Mouse (Mus musculus): ENCODE measurements at regions not wholly inside any gene's neighbourhood (a gene's known extent, or its start where the extent isn't known, plus 50 kb on each side); places are given as distances from the start of the nearest gene placed in this dataset.

DNA sequence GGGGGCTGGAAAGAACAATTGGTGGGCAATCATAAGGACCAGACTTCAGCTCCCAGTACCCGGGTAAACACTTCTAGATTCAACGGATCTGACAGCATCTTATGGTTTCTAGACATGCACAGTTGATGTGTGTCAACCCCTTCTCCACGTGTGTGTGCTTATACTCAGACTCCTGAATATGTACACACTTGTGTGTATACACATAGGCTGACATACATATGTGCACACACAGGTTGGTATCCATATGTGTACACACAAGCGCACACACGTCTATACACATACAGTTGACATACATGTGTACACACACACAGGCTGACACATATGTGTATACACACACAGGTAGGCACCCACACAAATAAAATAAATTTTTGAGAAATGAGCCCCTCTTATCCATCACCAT, 122.7 kb upstream of the Max start:
- peaks cover 2% of the 10 kb centered on the region; the same call in 1 of the 2 replicates for H3K4me1 ChIP-seq (ENCODE audit: control insufficient read depth, insufficient read depth, low read length)
- H3K27ac ChIP-seq (ENCODE audit: insufficient read depth, low read length), result peak overlapping the region; percentile 10; the same call in 1 of the 2 replicates
- no peak overlapping the region for H3K4me3 ChIP-seq (ENCODE audit: insufficient read depth, low read length)
- TF ChIP-seq CTCF (IDR thresholded peaks at IDR 0.05; ENCODE audit: borderline replicate concordance, insufficient read depth, low read length) (no peak), POLR2A (IDR thresholded peaks at IDR 0.05; ENCODE audit: low read depth, low read length) (no peak)

GRCm38 (mm10) chr12:77084343-77084742, 122.3 kb upstream of the Max start:
- Histone ChIP-seq H3K4me1 (ENCODE audit: control insufficient read depth, insufficient read depth, low read length) (peaks cover 4% of the 10 kb centered on the region; the same call in 1 of the 2 replicates), H3K4me3 (ENCODE audit: insufficient read depth, low read length) (no peak overlapping the region), H3K27ac (ENCODE audit: insufficient read depth, low read length) (no peak overlapping the region)
- TF ChIP-seq POLR2A (IDR thresholded peaks at IDR 0.05; ENCODE audit: low read depth, low read length), result no peak
- no peak for TF ChIP-seq CTCF (IDR thresholded peaks at IDR 0.05; ENCODE audit: borderline replicate concordance, insufficient read depth, low read length)

GRCm38 (mm10) chr12:77083760-77084159, 121.8 kb upstream of the Max start:
- H3K4me1 ChIP-seq (ENCODE audit: control insufficient read depth, insufficient read depth, low read length), result peaks cover 4% of the 10 kb centered on the region; the same call in 1 of the 2 replicates
- no peak overlapping the region for H3K4me3 ChIP-seq (ENCODE audit: insufficient read depth, low read length)
- no peak overlapping the region for H3K27ac ChIP-seq (ENCODE audit: insufficient read depth, low read length)
- no peak for TF ChIP-seq CTCF (IDR thresholded peaks at IDR 0.05; ENCODE audit: borderline replicate concordance, insufficient read depth, low read length)
- TF ChIP-seq POLR2A (IDR thresholded peaks at IDR 0.05; ENCODE audit: low read depth, low read length), result no peak

GRCm38 (mm10) chr12:77081774-77082173, 119.8 kb upstream of the Max start:
- Histone ChIP-seq H3K4me3 (ENCODE audit: insufficient read depth, low read length) (no peak overlapping the region), H3K4me1 (ENCODE audit: control insufficient read depth, insufficient read depth, low read length) (peaks cover 4% of the 10 kb centered on the region; the same call in 1 of the 2 replicates), H3K27ac (ENCODE audit: insufficient read depth, low read length) (no peak overlapping the region)
- TF ChIP-seq CTCF (IDR thresholded peaks at IDR 0.05; ENCODE audit: borderline replicate concordance, insufficient read depth, low read length) (no peak), POLR2A (IDR thresholded peaks at IDR 0.05; ENCODE audit: low read depth, low read length) (no peak)

GRCm38 (mm10) chr12:77079481-77079880, 117.5 kb upstream of the Max start:
- no peak for TF ChIP-seq POLR2A (IDR thresholded peaks at IDR 0.05; ENCODE audit: low read depth, low read length)
- TF ChIP-seq CTCF (IDR thresholded peaks at IDR 0.05; ENCODE audit: borderline replicate concordance, insufficient read depth, low read length), result no peak

GRCm38 (mm10) chr12:77076678-77077077, 114.7 kb upstream of the Max start:
- peaks cover 4% of the 10 kb centered on the region; the same call in 1 of the 2 replicates for H3K4me1 ChIP-seq (ENCODE audit: control insufficient read depth, insufficient read depth, low read length)
- no peak overlapping the region for H3K27ac ChIP-seq (ENCODE audit: insufficient read depth, low read length)
- H3K4me3 ChIP-seq (ENCODE audit: insufficient read depth, low read length), result no peak overlapping the region
- TF ChIP-seq CTCF (IDR thresholded peaks at IDR 0.05; ENCODE audit: borderline replicate concordance, insufficient read depth, low read length) (no peak), POLR2A (IDR thresholded peaks at IDR 0.05; ENCODE audit: low read depth, low read length) (no peak)

More at GRCm38 (mm10) chr12:77079481-77079880, 117.5 kb upstream of the Max start:
- Histone ChIP-seq H3K4me3 (ENCODE audit: insufficient read depth, low read length) (no peak overlapping the region), H3K4me1 (ENCODE audit: control insufficient read depth, insufficient read depth, low read length) (peaks cover 4% of the 10 kb centered on the region; the same call in 1 of the 2 replicates), H3K27ac (ENCODE audit: insufficient read depth, low read length) (peak overlapping the region; percentile 47; the same call in 1 of the 2 replicates)

DNA sequence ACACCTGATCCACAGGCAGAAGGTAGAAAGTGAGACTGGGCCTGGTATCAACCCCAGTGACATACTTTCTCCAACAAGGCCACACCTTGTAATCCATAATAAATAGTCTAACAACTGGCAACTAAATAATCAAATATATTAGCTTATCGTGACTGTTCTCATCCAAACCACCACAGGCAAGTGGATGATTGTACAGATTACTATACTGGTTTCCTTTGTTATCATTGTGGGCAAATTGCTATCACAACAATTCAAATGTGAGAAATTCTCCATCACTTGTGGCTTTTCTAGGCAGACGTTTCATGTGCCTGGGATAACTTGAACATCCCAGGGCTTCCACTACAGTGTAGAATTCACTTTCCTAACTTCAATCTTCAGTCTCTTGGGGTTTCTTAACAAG, 112.6 kb upstream of the Max start:
- no peak overlapping the region for H3K27ac ChIP-seq (ENCODE audit: insufficient read depth, low read length)
- 0 out of 2 replicates have a peak, but pooled peaks cover 1% of the 10 kb centered on the region for H3K4me1 ChIP-seq (ENCODE audit: control insufficient read depth, insufficient read depth, low read length)
- TF ChIP-seq CTCF (IDR thresholded peaks at IDR 0.05; ENCODE audit: borderline replicate concordance, insufficient read depth, low read length) (no peak), POLR2A (IDR thresholded peaks at IDR 0.05; ENCODE audit: low read depth, low read length) (no peak)
- H3K4me3 ChIP-seq (ENCODE audit: insufficient read depth, low read length), result no peak overlapping the region

DNA sequence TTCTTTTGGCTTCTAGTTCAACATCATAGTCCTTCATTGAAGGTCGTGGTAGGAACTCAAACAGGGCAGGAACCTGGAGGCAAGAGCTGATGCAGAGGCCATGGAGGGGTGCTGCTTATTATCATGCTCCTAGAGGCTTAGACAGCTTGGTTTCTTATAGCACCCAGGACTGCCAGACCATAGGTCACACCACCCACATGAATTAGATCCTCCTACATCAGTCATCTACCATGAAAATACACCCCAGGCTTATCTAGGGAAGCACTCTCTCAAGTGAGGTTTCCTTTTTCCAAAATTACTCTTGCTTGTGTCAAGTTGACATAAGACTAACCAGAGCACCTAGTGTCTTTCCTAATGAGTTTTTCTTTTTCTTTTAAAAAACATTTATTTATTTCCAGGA, 109.7 kb upstream of the Max start:
- Histone ChIP-seq H3K4me1 (ENCODE audit: control insufficient read depth, insufficient read depth, low read length) (no peaks in the 10 kb centered on the region), H3K4me3 (ENCODE audit: insufficient read depth, low read length) (no peak overlapping the region), H3K27ac (ENCODE audit: insufficient read depth, low read length) (no peak overlapping the region)
- TF ChIP-seq POLR2A (IDR thresholded peaks at IDR 0.05; ENCODE audit: low read depth, low read length) (no peak), CTCF (IDR thresholded peaks at IDR 0.05; ENCODE audit: borderline replicate concordance, insufficient read depth, low read length) (no peak)

- TF ChIP-seq CTCF (IDR thresholded peaks at IDR 0.05; ENCODE audit: borderline replicate concordance, insufficient read depth, low read length) (no peak), POLR2A (IDR thresholded peaks at IDR 0.05; ENCODE audit: low read depth, low read length) (no peak)
- H3K4me1 ChIP-seq (ENCODE audit: control insufficient read depth, insufficient read depth, low read length), result no peaks in the 10 kb centered on the region
- H3K4me3 ChIP-seq (ENCODE audit: insufficient read depth, low read length), result no peak overlapping the region
- no peak overlapping the region for H3K27ac ChIP-seq (ENCODE audit: insufficient read depth, low read length)
These were observed 105.9 kb upstream of the Max start for GRCm38 (mm10) chr12:77067938-77068337.

- no peak for TF ChIP-seq CTCF (IDR thresholded peaks at IDR 0.05; ENCODE audit: borderline replicate concordance, insufficient read depth, low read length)
- TF ChIP-seq POLR2A (IDR thresholded peaks at IDR 0.05; ENCODE audit: low read depth, low read length), result no peak
- Histone ChIP-seq H3K4me1 (ENCODE audit: control insufficient read depth, insufficient read depth, low read length) (no peaks in the 10 kb centered on the region), H3K27ac (ENCODE audit: insufficient read depth, low read length) (no peak overlapping the region), H3K4me3 (ENCODE audit: insufficient read depth, low read length) (no peak overlapping the region)
These were observed 105.1 kb upstream of the Max start for GRCm38 (mm10) chr12:77067115-77067514.
